Mouse (Mus musculus) C2C12 (cell line): Measurements from ENCODE around the gene Kctd2.

Experiments
- CEBPB ChIP-seq: IDR thresholded peaks from one replicate; pipeline ENCODE4 v1.6.1; 2011; ENCODE audit warnings: low read depth, mild to moderate bottlenecking, control low read depth, moderate library complexity
- CTCF ChIP-seq: IDR thresholded peaks from one replicate; pipeline ENCODE4 v1.5.1; 2011; ENCODE audit not compliant: control insufficient read depth, insufficient read depth, insufficient read length
- FOSL1 ChIP-seq: IDR thresholded peaks from one replicate; pipeline ENCODE4 v1.8.0; 2011; ENCODE audit warnings: mild to moderate bottlenecking, low read length; ENCODE audit not compliant: poor library complexity, insufficient read depth, severe bottlenecking
- MAX ChIP-seq: IDR thresholded peaks from one replicate; pipeline ENCODE4 v1.6.1; 2011; ENCODE audit warnings: mild to moderate bottlenecking, control low read depth
- MYOD1 ChIP-seq: IDR thresholded peaks from one replicate; pipeline ENCODE4 v1.6.1; 2011; ENCODE audit warnings: low read depth; ENCODE audit not compliant: control insufficient read depth, insufficient read length
- MYOG ChIP-seq: IDR thresholded peaks from one replicate; pipeline ENCODE4 v1.6.1; 2011; ENCODE audit not compliant: control insufficient read depth, insufficient read length; ENCODE audit errors: extremely low read depth
- USF1 ChIP-seq: IDR thresholded peaks from one replicate; pipeline ENCODE4 v1.6.1; 2011; ENCODE audit warnings: low read depth, mild to moderate bottlenecking, control low read depth, moderate library complexity

DNA sequence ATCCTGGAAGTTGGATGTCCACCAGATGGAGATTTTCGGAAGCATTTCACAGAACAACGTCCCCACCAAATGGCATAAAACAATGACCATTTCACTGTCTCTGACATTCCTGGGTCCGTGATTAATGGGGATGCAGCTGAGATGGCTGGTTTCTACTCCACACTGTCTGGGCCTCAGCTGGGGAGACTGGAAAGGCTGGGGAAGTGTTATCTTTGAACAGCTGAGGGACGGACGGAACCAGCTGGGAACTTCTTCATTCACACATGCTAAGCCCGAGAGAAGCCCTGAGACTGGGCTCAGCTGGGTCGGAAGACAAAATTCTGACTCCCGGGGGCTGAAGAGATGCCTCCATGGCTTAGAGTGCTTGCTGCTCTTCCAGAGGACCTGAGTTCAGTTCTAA lies 48.6 kb upstream of the Kctd2 start:
- no peak for TF ChIP-seq CTCF
- no peak for TF ChIP-seq USF1
- TF ChIP-seq MAX = no peak
- no peak for TF ChIP-seq MYOD1
- no peak for TF ChIP-seq CEBPB
- no peak for TF ChIP-seq MYOG
- no peak for TF ChIP-seq FOSL1
